Mouse (Mus musculus): ENCODE data around the gene Tex45.
A peak's percentile ranks its signal among the peaks of the same experiment; 100 is the strongest.

Gene Tex45

DNA sequence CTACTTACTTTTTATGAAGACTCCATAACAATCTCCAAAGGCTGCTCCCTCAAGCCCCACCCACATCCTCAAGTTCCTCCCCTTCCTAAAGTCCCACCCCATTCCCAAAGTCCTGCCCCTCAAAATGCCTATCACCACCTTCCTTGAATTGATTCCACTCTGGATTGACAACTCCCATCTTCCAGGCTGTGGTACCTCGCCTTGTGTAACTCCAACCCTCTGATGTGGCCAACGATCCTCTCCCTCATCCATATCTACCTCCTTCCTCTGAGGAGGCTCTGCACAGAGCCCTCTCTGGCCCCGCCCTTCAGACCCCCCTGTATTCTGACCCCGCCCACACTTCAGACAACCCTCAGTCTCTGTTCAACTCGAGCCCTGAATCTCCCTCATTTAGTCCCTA, 14.5 kb downstream of the Tex45 start:
- no peak for DNase-seq (ENCODE audit: low spot score)

- DNase-seq (ENCODE audit: low spot score) = peak; percentile 68
Measured at GRCm38 (mm10) chr8:3492901-3493844, 22.5 kb downstream of the Tex45 start, which contains the start of gene Zfp358. Gene Zfp358, plus strand, starts transcription at chr8:3493138.

DNA sequence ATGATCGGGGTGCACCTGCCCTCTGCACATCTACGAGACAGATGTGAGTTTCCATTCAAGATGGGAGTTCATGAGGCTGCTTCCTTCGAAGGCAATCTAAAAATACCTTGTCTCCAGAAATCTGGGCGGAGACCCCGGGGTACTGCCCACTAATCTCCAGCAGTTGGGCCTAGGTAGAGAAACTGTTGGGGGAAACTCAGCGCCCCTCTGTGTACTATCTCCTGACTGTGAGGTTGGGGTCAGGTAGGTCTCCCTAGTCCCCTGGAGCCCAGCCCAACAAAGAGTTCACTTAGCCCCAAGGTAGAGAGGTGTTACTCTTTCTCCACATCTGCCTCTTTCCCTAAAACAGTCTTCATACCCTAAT, 23.2 kb downstream of the Tex45 start:
- DNase-seq (ENCODE audit: low spot score) = no peak

DNA sequence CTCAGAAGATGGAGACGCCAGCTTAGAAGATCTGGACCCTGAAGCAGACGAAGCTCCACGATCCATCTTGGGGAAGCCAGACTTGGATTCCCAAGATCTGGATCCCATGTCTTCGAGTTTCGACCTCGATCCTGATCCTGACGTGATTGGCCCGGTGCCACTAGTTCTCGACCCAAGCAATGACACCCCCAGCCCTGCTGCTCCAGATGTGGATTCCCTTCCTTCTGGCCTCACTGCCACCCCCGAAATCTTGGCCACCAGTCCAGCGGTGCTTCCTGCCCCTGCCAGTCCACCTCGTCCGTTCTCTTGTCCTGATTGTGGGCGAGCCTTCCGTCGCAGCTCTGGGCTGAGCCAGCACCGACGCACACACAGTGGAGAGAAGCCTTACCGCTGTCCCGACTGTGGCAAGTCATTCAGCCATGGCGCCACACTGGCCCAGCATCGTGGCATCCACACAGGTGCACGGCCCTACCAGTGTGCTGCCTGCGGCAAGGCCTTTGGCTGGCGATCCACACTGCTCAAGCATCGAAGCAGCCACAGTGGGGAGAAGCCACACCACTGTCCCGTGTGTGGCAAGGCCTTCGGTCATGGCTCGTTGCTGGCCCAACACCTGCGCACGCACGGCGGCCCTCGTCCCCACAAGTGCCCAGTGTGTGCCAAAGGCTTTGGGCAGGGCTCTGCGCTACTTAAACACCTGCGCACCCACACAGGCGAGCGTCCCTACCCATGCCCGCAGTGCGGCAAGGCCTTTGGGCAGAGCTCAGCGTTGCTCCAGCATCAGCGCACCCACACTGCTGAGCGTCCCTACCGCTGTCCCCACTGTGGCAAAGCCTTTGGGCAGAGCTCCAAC, 25.1 kb downstream of the Tex45 start:
- DNase-seq (ENCODE audit: low spot score) = no peak

DNA sequence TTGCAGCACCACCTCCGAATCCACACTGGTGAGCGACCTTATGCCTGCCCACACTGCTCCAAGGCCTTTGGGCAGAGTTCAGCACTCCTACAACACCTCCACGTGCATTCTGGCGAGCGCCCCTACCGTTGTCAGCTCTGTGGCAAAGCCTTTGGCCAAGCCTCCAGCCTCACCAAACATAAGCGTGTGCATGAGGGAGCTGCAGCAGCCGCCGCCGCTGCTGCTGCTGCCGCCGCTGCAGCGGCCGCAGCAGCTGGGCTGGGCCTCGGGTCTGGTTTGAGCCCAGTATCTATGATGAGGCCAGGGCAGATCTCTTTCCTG, 25.7 kb downstream of the Tex45 start:
- no peak for DNase-seq (ENCODE audit: low spot score)

- no peak for DNase-seq (ENCODE audit: low spot score)
Measured at GRCm38 (mm10) chr8:3498583-3498982, 27.9 kb downstream of the Tex45 start.

DNA sequence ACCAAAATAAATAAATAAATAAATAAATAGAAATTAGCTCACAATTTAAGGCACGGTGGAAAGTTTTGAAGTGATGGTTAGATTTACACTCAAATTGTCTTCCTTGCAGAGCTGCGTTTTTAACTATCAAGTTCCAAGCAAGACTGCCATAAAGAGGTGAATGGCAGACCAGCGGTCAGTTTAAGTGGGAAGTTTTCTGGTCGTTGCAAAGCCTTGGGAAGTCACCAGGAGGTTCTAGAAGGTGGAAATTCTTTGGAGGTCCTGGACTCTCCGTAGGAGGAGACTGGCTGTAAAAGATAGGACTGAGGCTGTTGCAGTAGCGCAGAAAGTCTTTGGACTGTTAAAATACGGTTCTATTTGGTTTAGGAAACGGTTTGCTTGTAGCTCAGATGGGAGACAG, 29.1 kb downstream of the Tex45 start:
- DNase-seq (ENCODE audit: low spot score) = no peak

- peak; percentile 98 for DNase-seq (ENCODE audit: low spot score)
Measured at GRCm38 (mm10) chr8:3500235-3501090, 29.8 kb downstream of the Tex45 start, which contains the start of gene Mcoln1. Gene Mcoln1, plus strand, starts transcription at chr8:3500457.

DNA sequence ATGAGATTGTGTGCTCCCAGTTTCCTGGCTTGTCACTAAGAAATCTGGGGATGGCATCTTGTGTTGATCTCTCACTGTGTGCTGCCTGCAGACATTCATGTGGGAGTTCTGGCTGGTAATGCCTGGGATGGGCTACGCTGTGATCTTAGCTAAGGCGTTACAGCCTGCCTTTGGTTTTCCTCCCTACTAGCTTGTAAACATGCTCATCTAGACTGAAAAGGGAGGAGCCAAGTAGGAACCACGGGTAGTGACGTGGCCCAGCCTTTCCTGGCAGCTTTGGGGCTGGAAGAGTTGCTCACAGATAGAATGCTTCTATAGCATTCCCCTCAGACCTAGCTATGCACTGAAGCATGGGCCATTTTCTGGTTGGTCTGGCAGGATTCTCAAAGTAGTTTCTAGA, 31.6 kb downstream of the Tex45 start:
- DNase-seq (ENCODE audit: low spot score) = no peak

- no peak for DNase-seq (ENCODE audit: low spot score)
Measured at GRCm38 (mm10) chr8:3507979-3508754, 37.5 kb downstream of the Tex45 start.

GRCm38 (mm10) chr8:3514681-3515247, 44.1 kb downstream of the Tex45 start:
- DNase-seq (ENCODE audit: low spot score) = no peak

DNA sequence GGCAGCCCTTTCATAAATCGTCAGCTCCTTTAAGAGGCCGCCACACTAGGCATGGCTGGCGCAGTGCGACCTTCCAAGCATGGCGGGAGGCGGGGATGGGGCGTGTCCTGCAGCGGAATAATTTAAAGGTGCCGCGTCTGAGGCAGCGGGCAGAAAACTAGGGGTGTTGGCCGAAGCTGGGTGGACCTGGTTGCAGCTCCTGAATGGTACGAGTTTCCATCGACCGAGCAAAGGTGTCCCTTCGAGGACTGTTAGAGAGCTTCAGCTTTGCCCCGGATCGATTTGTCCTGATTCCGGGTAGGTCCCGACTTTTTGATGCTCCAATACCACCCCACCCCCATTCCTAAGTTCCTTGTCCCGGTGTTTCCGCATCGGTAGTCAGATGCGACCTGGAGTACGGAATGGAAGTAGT, 44.6 kb downstream of the Tex45 start, which contains the start of gene Pnpla6:
Pnpla6 (plus strand) TSS at position 125 of the 412 bp plus-strand sequence.
- DNase-seq (ENCODE audit: low spot score) = peak; percentile 92

DNA sequence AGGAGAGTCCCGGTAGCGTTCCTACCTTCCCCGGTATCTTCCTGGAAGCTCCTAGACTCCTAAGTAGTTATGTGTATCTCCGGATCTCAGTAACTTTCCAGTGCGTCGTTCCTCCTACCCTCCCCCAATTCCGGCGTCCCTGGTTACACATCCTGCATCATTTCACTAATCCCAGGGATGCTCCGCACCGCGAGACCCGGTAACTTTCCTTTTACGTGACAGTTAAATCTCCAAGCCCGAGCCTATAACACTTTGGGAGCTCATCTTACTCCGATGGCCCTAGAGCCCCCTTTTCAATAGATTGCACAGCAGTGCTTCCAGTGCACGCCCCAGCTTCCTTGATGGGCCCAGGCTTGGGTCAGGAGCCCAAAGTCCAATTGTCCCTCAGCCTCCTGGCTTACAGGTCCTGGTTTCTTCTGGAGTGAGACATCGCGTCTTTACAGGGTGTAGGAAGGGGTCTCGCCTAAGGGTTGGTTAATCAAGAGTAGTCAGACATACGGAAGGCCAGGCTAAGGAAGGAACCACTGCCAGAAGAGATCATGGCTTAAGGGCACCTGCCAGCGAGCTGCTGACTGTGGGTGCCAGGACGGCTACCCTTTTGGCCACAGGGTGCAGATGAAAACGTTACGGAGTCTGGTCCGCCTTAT, 45.2 kb downstream of the Tex45 start:
- DNase-seq (ENCODE audit: low spot score) = peak; percentile 41

- peak; percentile 96 for DNase-seq (ENCODE audit: low spot score)
Measured at GRCm38 (mm10) chr8:3516450-3517116, 45.9 kb downstream of the Tex45 start.

GRCm38 (mm10) chr8:3517117-3517495, 46.4 kb downstream of the Tex45 start:
- peak; percentile 23 for DNase-seq (ENCODE audit: low spot score)

DNA sequence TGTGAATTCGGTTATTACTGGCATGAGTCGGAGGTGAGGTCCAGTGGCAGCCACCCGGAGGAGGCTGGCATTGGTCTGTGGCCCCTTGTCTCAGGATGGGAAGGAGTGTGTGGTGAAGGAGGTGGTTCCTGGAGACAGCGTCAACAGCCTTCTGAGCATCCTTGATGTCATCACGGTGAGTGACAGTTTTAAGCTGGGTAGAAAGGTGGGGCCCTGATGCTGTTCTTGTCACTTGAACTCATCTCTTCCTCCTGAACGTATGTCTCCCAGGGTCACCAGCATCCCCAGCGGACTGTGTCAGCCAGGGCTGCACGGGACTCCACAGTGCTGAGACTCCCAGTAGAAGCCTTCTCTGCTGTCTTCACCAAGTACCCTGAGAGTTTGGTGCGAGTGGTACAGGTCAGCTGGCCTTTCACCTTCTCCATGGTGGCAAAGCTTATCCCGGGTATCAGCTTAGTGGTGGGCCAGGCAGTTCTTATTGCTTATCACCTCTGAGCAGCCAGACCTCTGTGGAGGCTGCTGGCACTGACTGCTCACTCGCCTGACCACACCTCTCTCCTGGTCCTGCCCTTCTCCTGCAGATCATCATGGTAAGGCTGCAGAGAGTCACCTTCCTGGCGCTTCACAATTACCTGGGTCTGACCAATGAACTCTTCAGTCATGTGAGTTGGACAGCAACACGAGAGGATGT, 51.5 kb downstream of the Tex45 start:
- DNase-seq (ENCODE audit: low spot score) = no peak

GRCm38 (mm10) chr8:3530816-3531215, 60.2 kb downstream of the Tex45 start:
- no peak for DNase-seq (ENCODE audit: low spot score)

- DNase-seq (ENCODE audit: low spot score) = no peak
Measured at GRCm38 (mm10) chr8:3531936-3532335, 61.3 kb downstream of the Tex45 start.

Data from lung, postnatal 25 days (tissue).